Mouse (Mus musculus) adrenal gland, postnatal 25 days (tissue): ENCODE data around the gene Gm45713. TPM values are rescaled to one million over a fixed set of nuclear protein-coding genes. Genes with fewer than 3 reads are reported as not detected.
"Not testable (repeated sequence)": the region's sequence is repeated elsewhere in the genome, so short reads cannot be mapped to it uniquely, and the experiment has no call there.

Source experiments
- DNase-seq: peaks from one replicate; pipeline ENCODE4 v3.0.0; 2021; ENCODE audit warnings: mixed read lengths
- total RNA-seq: library from RNA; stranded (reverse); gene quantifications from 2 replicates; pipeline ENCODE4 v1.2.3, GENCODE M21; 2021

Gene Gm45713
- total RNA-seq, 1 experiment from 2014 or later, result not detected

DNA sequence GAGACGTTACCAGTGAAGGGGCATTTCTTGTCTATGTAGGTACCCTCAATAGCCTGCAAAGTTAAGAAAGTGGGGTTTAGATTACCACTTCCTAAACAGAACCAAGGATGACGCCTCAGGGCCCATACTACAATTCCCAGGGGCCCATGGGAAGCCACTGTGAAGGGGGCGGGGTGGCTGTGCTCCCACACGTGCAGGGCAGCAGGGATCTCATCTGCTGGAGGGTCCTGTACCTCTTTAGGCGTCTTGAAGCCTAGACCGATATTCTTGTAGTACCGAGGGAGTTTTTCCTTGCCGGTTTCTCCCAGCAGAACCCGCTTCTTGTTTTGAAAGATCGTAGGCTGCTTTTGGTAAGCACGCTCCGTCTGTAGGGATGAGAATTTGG is 12.9 kb downstream of the Gm45713 start:
- DNase-seq, result peak; percentile 49

GRCm38 (mm10) chr7:45122561-45123185 is 13.4 kb downstream of the Gm45713 start:
- no peak for DNase-seq

DNA sequence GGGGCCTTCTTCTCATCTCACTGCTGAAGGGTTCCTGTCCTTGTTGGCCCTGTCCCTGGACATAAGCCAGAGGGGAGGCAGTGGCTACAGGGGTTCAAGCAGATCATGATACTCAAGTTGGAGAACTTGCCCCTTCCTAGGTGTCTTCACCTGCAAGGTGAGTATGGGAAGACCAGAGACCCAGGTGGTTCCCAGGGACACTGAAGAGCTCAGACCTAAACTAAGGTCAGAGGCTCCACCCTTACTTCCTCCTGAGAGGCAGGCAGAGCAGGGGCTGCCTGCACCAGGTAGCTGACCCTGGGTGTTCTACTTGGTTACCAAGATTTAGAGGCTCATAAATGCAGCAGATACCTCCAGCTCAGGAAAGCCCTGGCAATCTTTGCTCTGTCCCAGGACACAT is 14.1 kb downstream of the Gm45713 start:
- no peak for DNase-seq

- DNase-seq, result peak; percentile 54
These were observed 14.6 kb downstream of the Gm45713 start for GRCm38 (mm10) chr7:45121404-45121803.

GRCm38 (mm10) chr7:45119780-45120709 is 16.0 kb downstream of the Gm45713 start:
- DNase-seq, result no peak

GRCm38 (mm10) chr7:45118336-45118735 is 17.7 kb downstream of the Gm45713 start:
- no peak for DNase-seq

- DNase-seq, result no peak
These were observed 18.5 kb downstream of the Gm45713 start for GRCm38 (mm10) chr7:45117566-45117965.

GRCm38 (mm10) chr7:45113476-45113875 is 22.6 kb downstream of the Gm45713 start:
- DNase-seq, result no peak

- DNase-seq, result no peak
These were observed 23.5 kb downstream of the Gm45713 start for GRCm38 (mm10) chr7:45112529-45112928.

GRCm38 (mm10) chr7:45111940-45112339 is 24.1 kb downstream of the Gm45713 start:
- no peak for DNase-seq

DNA sequence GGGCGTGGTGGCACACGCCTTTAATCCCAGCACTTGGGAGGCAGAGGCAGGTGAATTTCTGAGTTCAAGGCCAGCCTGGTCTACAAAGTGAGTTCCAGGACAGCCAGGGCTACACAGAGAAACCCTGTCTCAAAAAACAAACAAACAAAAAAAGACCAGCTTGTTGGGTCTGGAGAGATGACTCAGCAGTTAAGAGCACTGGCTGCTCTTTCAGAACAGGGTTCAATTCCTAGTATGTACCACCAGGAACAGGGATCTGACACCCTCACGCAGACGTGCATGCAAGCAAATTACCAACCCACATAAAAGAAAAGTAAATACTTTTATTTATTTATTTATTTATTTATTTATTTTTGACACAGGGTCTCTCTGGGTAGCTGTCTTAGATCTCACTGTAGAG is 25.9 kb downstream of the Gm45713 start:
- not testable (repeated sequence) for DNase-seq

DNA sequence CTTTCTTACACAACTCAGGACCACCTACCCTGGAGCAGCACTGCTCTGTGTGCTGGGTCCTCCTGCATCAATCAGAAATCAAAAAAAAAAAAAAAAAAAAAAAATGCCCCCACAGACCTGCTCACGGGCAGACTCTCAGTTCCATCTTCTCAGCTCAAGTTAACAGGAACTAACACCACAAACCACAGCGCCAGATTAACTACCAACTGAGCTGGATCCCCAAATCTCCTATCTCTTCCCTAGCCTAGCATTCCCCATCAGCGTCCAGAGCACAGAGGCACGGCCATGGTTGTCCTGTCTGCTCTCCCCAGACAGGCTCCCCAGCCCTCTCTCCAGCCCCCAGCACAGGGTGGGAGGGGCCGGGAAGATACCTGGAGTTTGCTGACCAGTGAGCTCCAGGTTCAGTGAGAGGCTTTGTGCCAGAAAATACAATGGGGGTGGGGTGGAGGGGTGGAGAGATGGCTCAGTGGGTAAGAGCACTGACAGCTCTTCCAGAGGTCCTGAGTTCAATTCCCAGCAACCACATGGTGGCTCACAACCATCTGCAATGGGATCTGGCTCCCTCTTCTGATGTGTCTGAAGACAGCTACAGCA is 28.9 kb downstream of the Gm45713 start:
- DNase-seq, result no peak

DNA sequence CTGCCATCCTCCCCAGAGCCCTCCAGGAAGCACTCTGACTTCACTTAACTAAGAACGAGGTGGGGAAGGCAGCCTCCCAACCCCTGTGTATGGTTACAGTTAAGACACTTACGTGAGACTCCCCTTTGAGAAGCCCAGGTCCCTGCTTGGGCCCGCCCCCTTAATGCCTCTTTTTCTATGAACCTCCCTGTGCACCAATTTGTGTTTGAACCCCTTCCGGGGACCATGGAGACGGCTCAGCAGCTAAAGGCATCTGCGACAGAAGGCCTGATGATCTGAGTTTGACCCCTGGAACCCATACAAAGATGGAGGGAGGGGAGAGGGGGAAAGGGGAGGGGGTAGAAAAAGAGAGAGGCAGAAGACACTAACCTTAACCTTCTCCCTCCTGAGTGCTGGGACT is 29.6 kb downstream of the Gm45713 start:
- no peak for DNase-seq

DNA sequence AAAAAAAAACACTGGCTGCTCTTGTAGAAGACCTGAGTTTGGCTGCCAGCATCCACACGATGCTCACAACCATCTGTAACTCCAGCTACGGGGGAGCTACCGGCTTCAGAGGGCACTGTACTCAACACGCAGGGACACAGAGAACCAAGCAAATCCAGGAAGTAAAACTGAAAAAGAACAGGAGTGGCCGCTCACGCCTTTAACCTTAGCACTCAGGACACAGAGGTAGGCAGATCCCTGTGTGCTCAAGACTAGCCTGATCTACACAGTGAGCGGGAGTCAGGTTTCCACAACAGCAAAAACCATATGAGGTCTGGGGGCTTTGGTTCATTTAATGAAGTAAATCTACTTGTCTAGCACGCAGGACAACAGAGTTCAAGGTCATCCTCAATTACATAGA is 30.5 kb downstream of the Gm45713 start:
- DNase-seq, result no peak

DNA sequence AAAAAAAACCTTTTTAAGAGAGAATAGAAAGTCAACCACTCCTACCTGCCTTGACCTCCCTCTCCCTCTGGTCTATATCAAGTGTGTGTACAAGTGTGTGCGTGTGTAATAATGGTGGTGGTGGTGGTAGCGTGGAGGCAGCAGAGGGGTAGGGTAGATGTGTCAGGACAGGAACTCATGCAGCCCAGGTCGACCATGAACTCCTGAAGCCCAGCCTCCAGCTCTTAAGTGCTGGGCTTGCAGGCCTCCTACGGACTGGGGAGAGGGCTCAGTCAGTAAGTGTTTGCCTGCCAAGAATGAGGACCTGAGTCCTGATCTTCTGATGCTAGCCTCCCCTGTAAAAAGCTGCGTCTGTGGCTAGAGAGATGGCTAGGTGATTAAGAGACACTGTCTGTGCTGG is 31.1 kb downstream of the Gm45713 start:
- DNase-seq, result no peak

- peak; percentile 85 for DNase-seq
These were observed 32.3 kb downstream of the Gm45713 start, which contains the start of gene Fcgrt for GRCm38 (mm10) chr7:45103652-45104180. TSS of gene Fcgrt (minus strand) at chr7:45103851.

DNA sequence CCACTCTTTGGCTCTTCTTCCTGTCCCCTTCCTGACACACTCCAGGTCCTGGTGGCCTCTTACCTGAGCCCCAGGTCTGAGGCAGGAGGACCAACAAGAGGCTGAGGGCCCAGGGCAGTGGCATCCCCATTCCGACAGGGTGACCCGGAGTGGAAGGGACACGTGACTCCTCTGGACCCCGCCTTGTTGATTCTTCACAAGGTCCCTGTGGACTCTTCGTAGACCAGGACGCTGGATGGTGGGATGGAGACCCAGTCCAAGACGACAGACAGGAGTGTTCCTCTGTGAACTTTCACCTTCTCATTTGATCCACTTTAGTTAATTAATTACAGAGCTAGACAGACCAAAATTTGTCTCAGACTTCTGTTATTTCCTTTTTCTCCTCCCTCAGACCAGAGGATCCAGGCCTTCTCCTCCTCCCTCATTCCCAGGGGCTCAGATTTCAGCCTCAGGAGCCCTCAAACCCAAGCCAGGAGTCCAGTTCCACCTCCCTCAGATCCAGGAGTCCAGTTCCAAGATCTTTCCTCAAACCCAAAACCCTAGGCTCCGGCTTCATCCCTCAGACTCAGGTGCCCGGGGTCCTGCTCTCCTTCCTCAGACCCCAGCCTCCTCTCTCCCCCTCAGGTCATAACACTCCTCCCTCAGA is 33.0 kb downstream of the Gm45713 start:
- no peak for DNase-seq

DNA sequence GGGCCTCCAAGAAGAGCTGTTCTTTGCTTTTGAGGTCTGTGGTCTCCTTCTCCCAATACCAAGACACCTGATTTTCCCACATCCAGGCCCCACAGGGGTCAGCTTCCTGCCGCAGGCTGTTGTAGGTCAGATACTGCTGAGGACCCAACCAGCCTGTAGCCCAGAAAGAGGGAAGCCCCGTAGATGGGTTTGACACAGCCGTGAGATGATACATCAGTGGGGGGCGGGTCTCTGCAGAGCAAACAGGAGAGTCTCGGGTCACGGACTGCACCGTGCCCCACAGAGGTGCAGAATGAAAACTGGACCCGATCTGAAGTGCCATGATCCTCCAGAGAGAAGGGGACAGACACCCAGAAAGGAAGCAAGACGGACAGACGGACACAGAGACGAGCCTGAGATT is 33.6 kb downstream of the Gm45713 start:
- DNase-seq, result no peak

GRCm38 (mm10) chr7:45100046-45100445 is 36.0 kb downstream of the Gm45713 start:
- DNase-seq, result peak; percentile 49

- no peak for DNase-seq
These were observed 37.3 kb downstream of the Gm45713 start for GRCm38 (mm10) chr7:45098541-45099240.

- DNase-seq, result no peak
These were observed 38.6 kb downstream of the Gm45713 start for GRCm38 (mm10) chr7:45097479-45097878.

- DNase-seq, result not testable (repeated sequence)
These were observed 40.1 kb downstream of the Gm45713 start for GRCm38 (mm10) chr7:45095965-45096364.
